Mouse (Mus musculus) common myeloid progenitor, adult 5-6 weeks (primary cell): Measurements from ENCODE around the gene 1700008O03Rik. TPM values are rescaled to one million over a fixed set of nuclear protein-coding genes. Genes with fewer than 3 reads are reported as not detected.

Experiments
- ATAC-seq: replicated peaks from 2 replicates; pipeline ENCODE4 v1.8.0; 2016; ENCODE audit warnings: low read depth, mild to moderate bottlenecking, moderate TSS enrichment, inconsistent platforms; ENCODE audit not compliant: poor library complexity, severe bottlenecking
- total RNA-seq: library from RNA; stranded (forward); fragments of 200-1000, 187-1606 nt; gene quantifications from 2 replicates; pipeline ENCODE4 v1.2.3, GENCODE M21; 2017

The 1700008O03Rik gene
- total RNA-seq: 0.78 TPM in 1 of 2 replicates, not detected in the other

DNA sequence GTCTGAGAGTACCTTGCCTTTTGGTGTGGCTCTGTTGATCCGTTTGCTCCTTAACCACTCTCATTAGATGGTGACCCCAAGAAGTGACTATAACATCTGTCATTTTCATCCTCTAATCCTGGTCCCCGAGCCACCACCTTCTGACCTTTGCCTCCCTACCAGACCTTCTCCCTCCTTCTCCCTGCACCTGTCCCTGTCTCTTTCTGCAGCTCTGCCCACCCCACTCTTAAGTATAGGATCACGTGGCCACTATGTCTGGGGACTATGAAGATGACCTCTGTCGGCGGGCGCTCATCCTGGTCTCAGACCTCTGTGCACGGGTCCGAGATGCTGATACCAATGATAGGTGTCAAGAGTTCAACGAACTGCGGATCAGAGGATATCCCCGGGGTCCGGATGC lies at the start of gene 1700008O03Rik:
1700008O03Rik (minus strand) TSS at position 101 of the 400 bp plus-strand sequence.
- ATAC-seq: no peak

DNA sequence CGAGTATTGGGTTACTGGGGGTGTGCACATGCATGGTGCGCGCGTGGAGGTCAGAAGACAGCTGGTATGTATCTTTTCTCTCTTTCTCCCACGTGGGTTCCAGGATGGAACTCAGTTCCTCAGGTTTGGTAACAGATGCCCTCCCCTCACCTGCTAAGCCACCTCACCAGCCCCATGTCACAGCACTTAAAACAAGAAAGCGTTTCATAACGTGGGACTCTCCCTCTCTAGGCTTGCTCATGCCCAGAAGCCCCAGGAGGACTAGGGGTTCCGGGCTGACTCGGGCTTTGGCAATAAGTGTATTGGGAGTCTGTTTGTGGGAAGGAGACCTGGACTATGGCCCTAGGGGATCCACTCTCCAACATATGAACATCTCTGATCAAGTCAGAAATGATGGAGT lies 48.5 kb upstream of the 1700008O03Rik start:
- no peak for ATAC-seq

GRCm38 (mm10) chr7:44433371-44433770 lies 47.8 kb upstream of the 1700008O03Rik start:
- peak; percentile 39 for ATAC-seq

- ATAC-seq: no peak
These were observed 46.9 kb upstream of the 1700008O03Rik start for GRCm38 (mm10) chr7:44432550-44432949.

- peak; percentile 47 for ATAC-seq
These were observed 44.2 kb upstream of the 1700008O03Rik start for GRCm38 (mm10) chr7:44429534-44430488.

GRCm38 (mm10) chr7:44428968-44429521 lies 43.4 kb upstream of the 1700008O03Rik start, which contains the start of gene Lrrc4b:
TSS of gene Lrrc4b (plus strand) at chr7:44429018.
- no peak for ATAC-seq

DNA sequence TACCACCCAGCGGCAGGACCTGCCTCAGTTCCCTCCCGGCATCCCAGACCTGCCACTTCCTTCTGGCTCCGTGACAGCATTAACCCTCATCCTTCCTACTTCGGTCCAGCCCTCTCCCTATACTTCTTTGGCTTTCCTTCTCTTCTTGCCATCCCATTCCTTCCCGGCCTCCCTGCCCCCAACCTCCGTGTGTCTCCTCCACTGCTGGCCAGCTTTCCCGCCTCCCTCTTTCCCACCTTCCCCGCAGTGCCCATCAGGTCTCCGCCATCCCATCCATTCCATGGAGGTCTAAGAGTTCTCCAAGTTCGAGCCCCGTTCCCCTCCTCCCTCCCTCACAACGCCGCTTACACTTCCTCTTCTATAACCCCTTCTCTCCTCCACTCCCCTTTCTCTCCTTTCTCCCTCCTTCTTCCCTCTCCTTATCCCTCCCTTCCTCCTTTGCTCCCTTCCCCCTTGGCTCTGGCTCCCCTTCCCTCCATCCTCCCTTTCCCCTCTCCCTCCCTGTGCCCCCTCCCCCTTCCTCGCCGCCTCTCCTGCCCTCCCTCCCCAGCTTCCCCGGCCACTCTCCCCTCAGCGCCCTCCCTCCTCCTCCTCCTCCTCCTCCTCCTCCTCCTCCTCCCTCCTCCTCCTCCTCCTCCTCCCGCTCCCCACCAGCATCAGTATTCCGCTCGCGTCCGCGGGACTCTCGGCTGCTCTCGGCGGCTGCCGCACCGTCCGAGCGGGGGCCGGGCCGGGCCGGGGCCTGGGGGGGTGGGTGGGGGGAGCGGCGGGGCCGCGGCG lies 42.7 kb upstream of the 1700008O03Rik start:
- peak; percentile 27; the same call in 1 of the 2 replicates for ATAC-seq

DNA sequence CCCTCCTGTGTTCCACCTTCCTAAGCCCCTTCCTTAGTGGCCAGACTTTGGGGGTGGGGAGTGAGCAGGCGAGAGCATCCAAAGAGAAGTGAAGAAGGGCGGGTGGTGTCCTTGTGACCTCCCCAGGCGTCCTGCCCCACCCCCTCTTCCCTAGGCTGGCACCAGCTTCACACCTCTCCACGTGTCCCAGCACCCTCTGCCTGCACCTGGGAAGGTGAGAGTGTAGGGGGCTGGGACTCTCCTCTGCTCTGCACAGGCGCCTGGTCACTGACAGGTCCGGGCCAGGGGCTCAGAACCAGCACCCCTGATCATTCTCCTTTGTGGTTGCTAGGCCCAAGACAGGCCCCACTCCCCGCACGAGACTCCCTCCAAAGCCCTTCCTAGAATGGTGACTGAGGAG lies 42.0 kb upstream of the 1700008O03Rik start:
- ATAC-seq: no peak

DNA sequence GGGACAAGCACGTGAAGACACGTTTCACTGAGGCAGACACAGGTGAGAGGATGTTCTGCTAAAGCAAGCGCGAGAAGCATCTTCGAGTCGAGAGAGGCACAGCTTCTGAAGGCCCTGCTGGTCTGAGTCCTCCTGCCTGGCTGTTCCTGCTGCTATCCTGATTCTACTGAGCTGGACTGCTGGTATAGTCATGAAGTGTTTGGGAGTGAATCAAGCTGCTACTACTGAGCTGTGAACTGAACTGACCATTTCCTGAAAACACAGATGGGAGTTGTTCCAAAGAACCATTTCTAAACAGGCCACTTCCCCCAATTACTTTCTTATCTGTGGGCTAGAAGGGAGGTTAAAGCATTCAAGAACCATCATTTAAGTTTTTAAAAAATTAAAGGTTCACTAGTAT lies 27.7 kb upstream of the 1700008O03Rik start:
- no peak for ATAC-seq

DNA sequence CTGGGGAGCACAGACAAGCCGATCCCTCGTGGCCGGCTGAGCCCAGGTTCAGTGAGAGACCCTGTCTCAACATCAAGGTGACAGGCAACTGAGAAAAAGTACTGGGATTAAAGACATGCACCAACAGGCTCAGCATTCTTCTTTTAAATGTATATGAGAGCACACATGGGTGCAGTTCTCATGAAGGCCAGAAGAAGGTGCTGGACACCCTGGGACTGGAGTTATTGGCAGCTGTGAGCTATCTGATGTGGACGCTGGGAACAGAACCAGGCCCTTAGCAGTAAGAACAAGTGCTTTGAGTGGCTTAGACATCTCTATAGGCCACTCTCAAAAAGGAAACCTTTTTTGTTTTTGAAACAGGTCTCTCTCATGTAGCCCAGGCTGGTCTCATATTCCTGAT lies 25.5 kb upstream of the 1700008O03Rik start:
- ATAC-seq: no peak

- no peak for ATAC-seq
These were observed 20.4 kb upstream of the 1700008O03Rik start for GRCm38 (mm10) chr7:44406015-44406355.

DNA sequence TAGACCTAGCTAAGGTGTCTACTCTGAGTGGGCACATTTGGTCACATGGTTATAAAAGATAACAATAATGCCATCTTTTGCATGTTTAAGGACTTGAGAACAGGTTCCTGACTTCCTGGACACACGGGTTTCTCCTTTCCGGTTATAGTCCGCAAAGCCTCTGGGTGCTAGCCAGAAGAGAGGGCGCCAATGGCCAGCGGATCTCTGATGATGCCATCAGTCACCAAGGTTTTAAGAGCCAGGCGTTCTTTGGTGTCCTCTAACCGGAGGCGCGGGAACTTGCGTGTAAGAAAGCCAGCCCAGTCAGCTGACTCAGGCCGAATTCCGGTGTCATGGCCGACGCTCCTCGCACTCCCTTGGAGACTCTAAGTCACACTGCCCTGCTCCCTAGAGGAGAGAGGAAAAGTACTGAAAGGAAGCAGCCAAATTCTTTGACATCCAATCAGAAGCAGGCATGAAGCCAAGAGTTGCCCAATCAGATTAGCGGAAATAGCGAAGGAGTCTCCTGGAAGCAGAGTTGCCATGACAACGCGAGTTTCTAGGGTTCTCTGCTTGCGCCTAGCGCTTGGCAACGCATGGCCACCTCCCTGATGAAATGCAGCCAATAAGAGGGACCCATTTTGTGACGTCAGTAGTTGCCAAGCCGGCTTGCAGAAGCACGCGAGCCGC lies 19.9 kb upstream of the 1700008O03Rik start:
- ATAC-seq: peak; percentile 89

GRCm38 (mm10) chr7:44401673-44402072 lies 16.1 kb upstream of the 1700008O03Rik start:
- ATAC-seq: peak; percentile 49; the same call in 1 of the 2 replicates

DNA sequence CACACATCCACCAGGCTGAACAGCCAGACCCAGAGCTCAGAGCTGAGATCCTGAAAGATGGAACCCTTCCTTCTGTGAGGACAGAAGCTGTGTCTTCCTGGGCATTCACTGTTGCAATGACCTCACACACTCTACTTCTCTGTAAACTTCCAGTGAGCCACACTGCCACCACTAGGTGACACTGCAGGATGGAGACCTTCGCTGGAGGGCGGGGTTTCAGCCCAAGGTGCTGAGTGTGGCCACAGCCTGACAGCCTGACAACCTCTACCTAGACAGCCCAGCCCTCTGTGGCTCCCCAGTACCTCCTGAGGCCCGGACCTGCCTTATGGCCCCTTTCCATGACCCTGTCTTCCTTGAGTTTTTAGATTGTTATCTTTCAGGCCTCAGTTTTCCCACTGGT lies 12.9 kb upstream of the 1700008O03Rik start:
- ATAC-seq: peak; percentile 82

GRCm38 (mm10) chr7:44393284-44393683 lies 7.7 kb upstream of the 1700008O03Rik start:
- ATAC-seq: no peak

GRCm38 (mm10) chr7:44392341-44392740 lies 6.7 kb upstream of the 1700008O03Rik start:
- no peak for ATAC-seq

DNA sequence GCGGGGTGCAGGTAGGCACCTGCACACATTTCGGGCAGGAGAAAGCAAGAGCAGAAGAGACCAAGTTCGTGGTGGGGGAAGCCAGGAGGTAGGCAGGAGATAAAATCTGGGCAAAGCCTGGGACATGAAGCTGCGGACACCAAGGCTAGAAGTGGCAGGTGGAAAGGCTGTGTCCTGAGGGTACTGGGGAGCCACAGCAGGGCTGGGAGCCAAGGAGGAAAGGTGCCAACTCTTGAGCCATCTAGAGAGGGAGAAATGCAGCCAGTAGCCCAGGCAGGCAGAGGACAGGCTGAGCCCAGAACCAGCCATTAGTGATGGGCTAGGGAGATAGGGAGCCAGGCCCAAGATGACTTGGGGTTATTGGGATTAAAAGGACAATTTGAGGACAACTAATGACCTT lies 6.2 kb upstream of the 1700008O03Rik start:
- no peak for ATAC-seq

DNA sequence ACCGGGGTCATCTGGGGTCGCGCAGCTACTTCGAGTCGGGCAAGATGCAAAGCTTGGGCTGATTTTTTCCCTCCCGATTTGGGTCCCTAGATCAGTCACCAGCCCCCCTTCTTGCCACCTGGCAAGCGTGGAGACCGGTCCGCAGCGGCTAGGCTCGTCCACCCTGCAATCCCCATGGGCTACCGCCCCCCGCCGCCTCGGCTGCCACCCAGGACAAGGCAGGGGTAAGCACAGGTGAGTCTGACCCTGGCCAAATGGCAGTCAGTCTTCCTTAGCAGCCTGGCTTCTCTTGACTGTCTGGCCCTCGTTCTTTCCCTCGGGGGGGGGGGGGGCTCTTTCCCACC lies 932 bp downstream of the 1700008O03Rik start:
- 0 out of 2 replicates have a peak, but pooled peaks have one; percentile 10 for ATAC-seq

DNA sequence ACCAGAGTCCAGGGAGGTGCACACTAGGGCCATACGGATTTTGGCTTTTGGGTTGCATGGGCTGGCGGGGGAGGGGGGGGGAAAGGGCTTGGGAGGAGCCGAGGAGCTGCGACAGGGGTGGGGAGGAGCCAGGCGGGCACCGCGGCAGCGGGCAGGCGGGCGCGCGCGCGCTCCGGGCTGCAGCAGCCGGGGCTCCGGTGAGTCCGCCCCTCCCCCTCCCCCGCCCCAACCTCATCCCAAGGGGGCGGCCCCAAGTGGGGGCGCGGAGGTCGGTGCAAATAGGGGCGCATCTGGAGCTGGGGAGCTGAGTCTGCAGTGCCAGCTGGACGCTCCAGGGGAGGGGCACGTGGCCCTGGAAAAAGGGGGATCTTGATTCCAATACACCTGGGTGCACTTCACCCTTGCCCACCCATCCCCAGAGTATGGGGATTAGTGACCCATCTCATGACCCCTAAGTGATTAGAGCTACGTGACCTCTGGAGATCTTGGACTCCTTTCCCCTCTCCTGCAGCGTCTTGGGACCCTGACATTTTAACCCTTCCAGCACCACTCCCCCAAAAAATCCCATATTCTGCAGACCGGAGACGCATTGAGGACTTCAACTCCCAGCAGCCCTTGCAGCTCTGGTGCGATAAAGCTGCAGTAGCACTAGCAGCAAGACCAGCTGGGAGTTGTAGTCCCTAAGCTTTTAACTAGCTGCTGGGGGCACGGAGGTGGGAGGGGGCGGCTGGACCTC lies 1.5 kb downstream of the 1700008O03Rik start, which contains the start of gene Syt3:
Syt3 (plus strand) TSS at position 123 of the 736 bp plus-strand sequence.
- peak; percentile 93 for ATAC-seq
